Mouse (Mus musculus) right cerebral cortex, postnatal 25 days (tissue): ENCODE data around the gene Tex26.

ENCODE experiments used
- DNase-seq: peaks from one replicate; pipeline ENCODE4 v3.0.0; 2022

Gene Tex26

GRCm38 (mm10) chr5:149439531-149440179 is at the start of gene Tex26:
TSS of gene Tex26 (plus strand) at chr5:149439660.
- DNase-seq, result peak; percentile 59

GRCm38 (mm10) chr5:149391574-149392375 is 47.7 kb upstream of the Tex26 start:
- DNase-seq, result no peak

- no peak for DNase-seq
Measured at GRCm38 (mm10) chr5:149392420-149392988, 47.0 kb upstream of the Tex26 start.

GRCm38 (mm10) chr5:149401446-149401975 is 37.9 kb upstream of the Tex26 start:
- no peak for DNase-seq

- DNase-seq, result no peak
Measured at GRCm38 (mm10) chr5:149402029-149402428, 37.4 kb upstream of the Tex26 start.

GRCm38 (mm10) chr5:149403386-149403785 is 36.1 kb upstream of the Tex26 start:
- no peak for DNase-seq

- DNase-seq, result no peak
Measured at GRCm38 (mm10) chr5:149404710-149405109, 34.8 kb upstream of the Tex26 start.

GRCm38 (mm10) chr5:149406791-149407276 is 32.6 kb upstream of the Tex26 start:
- peak; percentile 35 for DNase-seq

- DNase-seq, result no peak
Measured at GRCm38 (mm10) chr5:149409502-149409901, 30.0 kb upstream of the Tex26 start.

GRCm38 (mm10) chr5:149411509-149412193 is 27.8 kb upstream of the Tex26 start, which contains the start of gene Medag:
TSS of gene Medag (plus strand) at chr5:149411749.
- peak; percentile 56 for DNase-seq

GRCm38 (mm10) chr5:149412194-149412575 is 27.3 kb upstream of the Tex26 start:
- no peak for DNase-seq

- no peak for DNase-seq
Measured at GRCm38 (mm10) chr5:149412671-149413070, 26.8 kb upstream of the Tex26 start.

- DNase-seq, result no peak
Measured at GRCm38 (mm10) chr5:149414369-149415167, 24.9 kb upstream of the Tex26 start.

GRCm38 (mm10) chr5:149417381-149417780 is 22.1 kb upstream of the Tex26 start:
- DNase-seq, result no peak

- DNase-seq, result no peak
Measured at GRCm38 (mm10) chr5:149426525-149426924, 12.9 kb upstream of the Tex26 start.

- no peak for DNase-seq
Measured at GRCm38 (mm10) chr5:149427277-149428060, 12.0 kb upstream of the Tex26 start.

GRCm38 (mm10) chr5:149428347-149428746 is 11.1 kb upstream of the Tex26 start:
- DNase-seq, result no peak

GRCm38 (mm10) chr5:149428810-149429255 is 10.6 kb upstream of the Tex26 start:
- no peak for DNase-seq

GRCm38 (mm10) chr5:149429541-149429940 is 9.9 kb upstream of the Tex26 start:
- DNase-seq, result no peak

GRCm38 (mm10) chr5:149430943-149431342 is 8.5 kb upstream of the Tex26 start:
- DNase-seq, result no peak

- no peak for DNase-seq
Measured at GRCm38 (mm10) chr5:149433618-149434017, 5.8 kb upstream of the Tex26 start.
